Mouse (Mus musculus) retina, postnatal 7 days (tissue): ENCODE data around the gene Cd300lg.
A peak's percentile ranks its signal among the peaks of the same experiment; 100 is the strongest.

Experiments used
- DNase-seq: peaks from one replicate; pipeline ENCODE4 v3.0.0-alpha.2; 2012; ENCODE audit warnings: low read depth, low spot score

Cd300lg gene

GRCm38 (mm10) chr11:102025991-102026660 is 15.2 kb upstream of the Cd300lg start:
- no peak for DNase-seq

- DNase-seq, result peak; percentile 68
Observed at GRCm38 (mm10) chr11:102026694-102027360, 14.5 kb upstream of the Cd300lg start.

GRCm38 (mm10) chr11:102027361-102028017 is 13.8 kb upstream of the Cd300lg start:
- no peak for DNase-seq

GRCm38 (mm10) chr11:102028087-102028816 is 13.1 kb upstream of the Cd300lg start, which contains the start of gene Mpp3:
Gene Mpp3, minus strand, starts transcription at chr11:102028461.
- DNase-seq, result no peak

GRCm38 (mm10) chr11:102029304-102029703 is 12.0 kb upstream of the Cd300lg start:
- no peak for DNase-seq

GRCm38 (mm10) chr11:102029966-102030365 is 11.3 kb upstream of the Cd300lg start:
- no peak for DNase-seq

GRCm38 (mm10) chr11:102031149-102031548 is 10.2 kb upstream of the Cd300lg start:
- DNase-seq, result no peak

GRCm38 (mm10) chr11:102033055-102033591 is 8.2 kb upstream of the Cd300lg start:
- DNase-seq, result no peak

- DNase-seq, result no peak
Observed at GRCm38 (mm10) chr11:102034887-102035286, 6.4 kb upstream of the Cd300lg start.

GRCm38 (mm10) chr11:102035456-102035960 is 5.8 kb upstream of the Cd300lg start:
- DNase-seq, result no peak

GRCm38 (mm10) chr11:102036336-102036735 is 5.0 kb upstream of the Cd300lg start:
- no peak for DNase-seq

GRCm38 (mm10) chr11:102037789-102038188 is 3.5 kb upstream of the Cd300lg start:
- DNase-seq, result no peak

- DNase-seq, result no peak
Observed at GRCm38 (mm10) chr11:102039487-102040137, 1.7 kb upstream of the Cd300lg start.

GRCm38 (mm10) chr11:102040138-102040524 is 1.2 kb upstream of the Cd300lg start:
- peak; percentile 65 for DNase-seq

- no peak for DNase-seq
Observed at GRCm38 (mm10) chr11:102040646-102041045, 663 bp upstream of the Cd300lg start.

- no peak for DNase-seq
Observed at GRCm38 (mm10) chr11:102042971-102043370, 1.7 kb downstream of the Cd300lg start.

GRCm38 (mm10) chr11:102043381-102043780 is 2.1 kb downstream of the Cd300lg start:
- DNase-seq, result no peak

GRCm38 (mm10) chr11:102044691-102045212 is 3.4 kb downstream of the Cd300lg start:
- no peak for DNase-seq

GRCm38 (mm10) chr11:102046607-102047006 is 5.3 kb downstream of the Cd300lg start:
- no peak for DNase-seq

- no peak for DNase-seq
Observed at GRCm38 (mm10) chr11:102049875-102050482, 8.7 kb downstream of the Cd300lg start.
